Mouse (Mus musculus) brain, embryonic 14.5 days (tissue): ENCODE results near the gene Midn.

Experiments used
- CTCF ChIP-seq: fragments of 200-500 bp; IDR thresholded peaks from 2 replicates; pipeline ENCODE4 v1.5.1; 2012; ENCODE audit warnings: inconsistent platforms, mild to moderate bottlenecking, moderate library complexity, borderline replicate concordance; ENCODE audit not compliant: insufficient read depth, insufficient read length; ENCODE audit errors: extremely low read depth
- POLR2A ChIP-seq: fragments of 200-500 bp; IDR thresholded peaks from 2 replicates; pipeline ENCODE4 v1.6.1; 2012; ENCODE audit warnings: mild to moderate bottlenecking, inconsistent platforms, borderline replicate concordance; ENCODE audit not compliant: poor library complexity, insufficient read depth, insufficient read length, severe bottlenecking; ENCODE audit errors: extremely low read depth

DNA sequence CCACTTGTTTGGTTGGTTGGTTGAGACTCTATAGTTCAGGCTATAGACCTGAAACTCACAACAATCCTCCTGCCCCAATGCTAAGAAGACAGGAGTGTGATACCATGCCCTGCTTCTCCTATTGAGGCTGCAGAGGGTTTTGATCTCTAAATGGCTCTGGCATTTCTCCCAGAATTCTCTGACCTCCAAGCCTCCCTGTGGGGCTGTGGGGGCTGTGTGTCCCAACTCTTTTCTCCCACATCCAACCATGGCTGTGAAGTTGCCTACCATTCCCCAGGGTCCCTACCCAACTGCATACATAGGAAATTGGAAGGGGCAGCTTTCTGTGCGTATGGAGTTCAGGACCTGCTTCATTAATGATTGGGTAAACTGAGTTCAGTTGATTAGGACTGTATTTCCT is 48.1 kb downstream of the Midn start:
- TF ChIP-seq CTCF, result no peak
- TF ChIP-seq POLR2A, result no peak
